Mouse (Mus musculus): ENCODE measurements around the gene Olfr625-ps1. TPM values are rescaled to one million over a fixed set of nuclear protein-coding genes. Genes with fewer than 3 reads are reported as not detected.

The Olfr625-ps1 gene
- polyA plus RNA-seq (2012): not detected in 2 replicates

DNA sequence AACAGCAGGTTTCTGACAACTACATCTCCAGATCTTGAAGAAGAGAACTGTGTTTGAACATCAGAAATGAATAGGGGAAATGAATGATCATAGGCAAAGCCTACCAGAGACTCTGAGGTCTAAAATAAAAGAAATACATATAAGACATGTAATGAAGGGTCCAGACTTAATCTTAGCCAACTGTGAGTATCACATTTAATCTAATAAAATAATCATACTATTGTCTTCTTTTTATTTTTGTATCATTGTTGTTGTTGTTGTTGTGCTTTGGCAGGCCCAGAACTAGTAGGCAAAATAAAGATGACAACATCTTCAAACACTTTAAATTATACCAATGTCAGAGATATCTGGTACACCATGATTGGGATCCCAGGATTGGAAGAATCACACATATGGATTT lies at the start of gene Olfr625-ps1:
Gene Olfr625-ps1, plus strand, starts transcription at position 301 of the 400 bp plus-strand sequence.
- no peak for TF ChIP-seq GATA1 (IDR thresholded peaks at IDR 0.05; ENCODE audit: low read length)

DNA sequence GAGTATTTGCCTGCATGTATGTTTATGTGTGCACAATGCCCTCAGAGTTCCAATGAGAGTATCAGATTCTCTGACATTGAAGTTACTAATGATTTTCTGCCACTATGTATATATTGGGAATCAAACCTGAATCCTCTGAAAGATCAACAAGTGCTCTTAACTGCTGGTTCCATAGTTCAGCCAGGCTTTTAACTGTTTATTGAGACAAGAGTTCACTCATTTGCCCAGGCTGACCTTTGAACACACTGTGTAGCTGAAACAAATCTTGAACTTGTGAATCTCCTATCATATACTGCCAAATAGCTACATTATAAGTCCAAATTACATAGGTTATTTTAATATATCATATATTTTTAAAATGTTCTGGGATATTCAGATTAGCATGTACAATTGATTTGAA lies 45.7 kb upstream of the Olfr625-ps1 start:
- TF ChIP-seq GATA1 (IDR thresholded peaks at IDR 0.05; ENCODE audit: low read length): no peak

DNA sequence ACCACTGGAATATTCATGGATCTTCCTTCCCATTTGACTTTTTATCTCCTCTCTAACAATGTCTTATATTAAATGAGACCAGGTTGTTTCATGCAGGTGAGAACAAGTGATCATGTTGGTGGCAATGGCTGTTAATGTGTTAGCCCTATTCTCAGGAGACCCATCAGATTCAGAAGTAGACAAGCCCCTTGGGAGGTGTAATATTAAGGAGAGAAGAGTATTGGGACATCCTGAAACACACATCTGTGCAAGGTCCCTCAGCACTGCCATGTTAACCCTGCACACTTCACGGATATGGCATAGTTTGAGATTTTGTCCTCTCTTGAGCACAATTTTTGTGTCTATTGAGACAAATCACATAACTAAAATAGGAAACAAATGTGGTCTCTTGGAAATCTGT lies 39.9 kb upstream of the Olfr625-ps1 start, which contains the start of gene Olfr622:
Gene Olfr622, minus strand, starts transcription at position 101 of the 400 bp plus-strand sequence.
- TF ChIP-seq GATA1 (IDR thresholded peaks at IDR 0.05; ENCODE audit: low read length): no peak

DNA sequence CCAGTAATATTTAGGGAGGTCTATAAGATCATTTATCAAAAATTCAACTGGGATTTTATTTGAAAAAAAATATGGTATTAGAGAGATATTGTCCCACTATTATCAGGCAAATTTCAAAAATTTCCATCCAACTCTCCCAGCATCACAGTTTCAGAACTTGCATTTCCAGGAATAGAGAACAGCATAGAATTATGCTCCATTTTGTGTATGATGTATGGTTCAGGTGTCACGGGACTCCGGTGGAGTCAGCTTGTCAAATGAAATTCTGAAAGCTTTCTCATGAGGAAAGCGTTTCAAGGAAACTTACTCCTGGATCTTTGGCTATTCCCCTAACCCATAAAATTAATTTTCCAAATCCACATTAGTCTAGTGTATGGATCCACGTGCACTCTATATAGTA lies 38.5 kb upstream of the Olfr625-ps1 start:
- TF ChIP-seq GATA1 (IDR thresholded peaks at IDR 0.05; ENCODE audit: low read length): no peak

DNA sequence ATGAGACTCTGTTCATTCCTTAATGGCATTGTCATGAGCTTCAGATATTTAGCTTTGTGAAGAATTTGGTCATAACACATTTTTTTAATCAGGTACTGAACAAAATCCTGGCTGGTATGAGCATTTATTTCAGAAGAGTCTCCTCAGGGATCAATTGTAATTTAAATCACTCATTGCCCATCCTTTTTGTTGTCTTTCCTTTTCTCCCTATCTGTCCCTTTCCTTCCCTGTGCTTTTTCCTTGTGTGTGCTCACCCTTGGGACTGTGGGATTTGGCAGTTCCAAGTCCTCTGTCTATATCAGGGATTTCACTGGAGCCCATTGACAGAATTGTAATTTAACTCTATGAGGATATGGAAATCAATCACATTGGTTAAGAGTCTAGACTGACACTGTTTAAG lies 18.9 kb upstream of the Olfr625-ps1 start, which contains the start of gene Olfr623:
Gene Olfr623, minus strand, starts transcription at position 101 of the 400 bp plus-strand sequence.
- TF ChIP-seq GATA1 (IDR thresholded peaks at IDR 0.05; ENCODE audit: low read length): no peak

DNA sequence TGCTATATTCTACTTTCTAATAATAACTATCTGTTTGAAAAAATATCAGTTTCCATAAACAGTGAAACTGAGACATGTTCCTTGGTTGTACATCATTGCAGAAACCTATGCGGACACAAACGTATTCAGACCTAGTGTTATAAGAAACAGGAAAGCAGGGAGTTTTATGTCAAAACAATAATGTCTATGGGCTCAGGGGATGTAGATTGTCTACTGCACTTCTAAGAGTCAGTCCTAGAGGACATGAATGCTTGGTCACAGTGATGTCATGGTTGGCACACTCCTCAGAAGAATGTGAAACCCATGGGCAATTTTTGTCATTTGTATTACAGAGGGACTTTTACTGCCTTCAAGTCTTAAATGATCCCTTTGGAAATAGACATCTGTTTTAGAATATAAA lies 11.4 kb upstream of the Olfr625-ps1 start, which contains the start of gene Olfr624:
Gene Olfr624, minus strand, starts transcription at position 101 of the 400 bp plus-strand sequence.
- TF ChIP-seq GATA1 (IDR thresholded peaks at IDR 0.05; ENCODE audit: low read length): no peak

DNA sequence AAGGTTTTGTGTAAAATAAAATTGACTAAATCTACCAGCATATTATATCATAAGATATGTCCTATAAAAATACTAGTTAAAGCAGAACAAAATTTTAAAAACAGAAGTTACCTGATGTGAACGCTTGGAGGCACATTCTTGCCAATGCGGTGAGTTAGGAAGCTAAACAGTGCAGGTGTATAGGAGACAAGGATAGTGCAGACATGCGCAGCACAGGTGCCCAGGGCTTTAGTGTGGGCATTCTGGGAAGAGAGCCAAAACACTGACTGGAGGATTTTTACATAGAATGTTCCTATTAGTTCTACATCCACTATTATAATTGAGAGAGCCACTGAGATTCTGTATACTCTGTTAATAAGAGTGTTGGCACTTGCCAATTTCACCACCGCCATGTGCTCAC lies 16.9 kb downstream of the Olfr625-ps1 start:
- no peak for TF ChIP-seq GATA1 (IDR thresholded peaks at IDR 0.05; ENCODE audit: low read length)

DNA sequence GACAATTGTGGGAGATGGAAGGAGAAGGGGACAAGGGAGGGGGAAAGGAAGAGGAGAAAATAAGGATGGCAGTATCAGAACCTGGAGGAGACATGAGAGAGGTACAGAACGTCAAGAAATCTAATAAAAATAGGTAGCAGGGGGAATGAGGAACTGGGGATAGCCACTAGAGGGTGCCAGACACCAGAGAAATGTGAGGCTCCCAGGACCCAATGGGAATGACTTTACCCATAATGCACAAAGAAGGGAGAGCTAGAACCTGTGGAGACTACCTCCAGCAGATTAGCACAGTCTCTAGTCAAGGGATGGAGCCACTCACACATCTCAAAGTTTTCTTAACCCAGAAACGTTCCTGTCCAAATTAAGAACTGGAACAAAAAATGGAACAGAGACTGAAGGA lies 29.5 kb downstream of the Olfr625-ps1 start:
- TF ChIP-seq GATA1 (IDR thresholded peaks at IDR 0.05; ENCODE audit: low read length): no peak

DNA sequence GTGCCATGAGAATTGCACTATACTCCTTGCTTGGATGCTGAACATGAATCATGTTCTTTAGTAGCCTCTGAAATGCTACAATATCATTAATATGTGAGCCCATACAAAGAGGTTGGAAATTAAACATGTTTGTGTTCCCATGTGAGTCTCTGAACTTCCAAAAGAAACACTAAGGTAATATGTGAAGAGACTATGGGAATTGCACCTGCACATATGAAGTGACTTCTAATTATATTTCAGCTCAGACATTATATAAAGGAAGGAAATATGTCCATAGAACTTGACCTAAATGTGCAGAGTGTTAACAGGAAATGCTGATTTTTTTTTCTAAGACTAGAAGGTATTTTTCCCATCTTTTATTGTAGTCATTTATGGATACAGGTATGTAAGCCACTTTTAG lies 31.9 kb downstream of the Olfr625-ps1 start, which contains the start of gene Olfr243:
Gene Olfr243, plus strand, starts transcription at position 301 of the 400 bp plus-strand sequence.
- TF ChIP-seq GATA1 (IDR thresholded peaks at IDR 0.05; ENCODE audit: low read length): no peak

DNA sequence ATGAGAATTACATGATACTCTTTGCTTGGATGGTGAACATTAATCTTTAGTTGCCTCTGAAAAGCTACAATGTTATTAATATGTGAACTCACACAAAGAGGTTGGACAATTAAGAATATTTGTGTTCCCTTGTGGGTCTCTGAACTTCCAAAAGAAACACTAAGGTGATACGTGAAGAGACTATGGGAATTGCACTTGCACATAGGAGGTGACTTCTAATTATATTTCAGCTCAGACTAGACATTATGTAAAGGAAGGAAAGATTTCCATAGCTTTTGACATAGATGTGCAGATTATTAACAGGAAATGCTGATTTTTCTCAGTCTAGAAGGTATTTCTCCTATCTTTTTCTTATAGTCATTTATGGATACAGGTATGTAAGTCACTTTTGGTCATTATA lies 47.6 kb downstream of the Olfr625-ps1 start, which contains the start of gene Olfr628:
Gene Olfr628, plus strand, starts transcription at position 301 of the 400 bp plus-strand sequence.
- TF ChIP-seq GATA1 (IDR thresholded peaks at IDR 0.05; ENCODE audit: low read length): no peak

Other genes with a start within 250 kb of the Olfr625-ps1 start
- not detected in 2 replicates for gene Olfr605, start 237.3 kb upstream of the Olfr625-ps1 start, polyA plus RNA-seq (2012)
- gene Olfr606, start 233.7 kb upstream of the Olfr625-ps1 start, polyA plus RNA-seq (2012): not detected in 2 replicates
- gene Olfr607, start 218.6 kb upstream of the Olfr625-ps1 start, polyA plus RNA-seq (2012): not detected in 2 replicates
- gene Olfr608, start 212.8 kb upstream of the Olfr625-ps1 start, polyA plus RNA-seq (2012): not detected in 2 replicates
- gene Olfr609, start 184.7 kb upstream of the Olfr625-ps1 start, polyA plus RNA-seq (2012): not detected in 2 replicates
- not detected in 2 replicates for gene Olfr610, start 170.6 kb upstream of the Olfr625-ps1 start, polyA plus RNA-seq (2012)
- gene Olfr611, start 161.9 kb upstream of the Olfr625-ps1 start, polyA plus RNA-seq (2012): not detected in 2 replicates
- not detected in 2 replicates for gene Olfr612, start 140.0 kb upstream of the Olfr625-ps1 start, polyA plus RNA-seq (2012)
- not detected in 2 replicates for gene Olfr613, start 134.6 kb upstream of the Olfr625-ps1 start, polyA plus RNA-seq (2012)
- not detected in 2 replicates for gene Olfr615, start 126.6 kb upstream of the Olfr625-ps1 start, polyA plus RNA-seq (2012)
- gene Olfr616, start 113.6 kb upstream of the Olfr625-ps1 start, polyA plus RNA-seq (2012): not detected in 2 replicates
- not detected in 2 replicates for gene Olfr617, start 109.7 kb upstream of the Olfr625-ps1 start, polyA plus RNA-seq (2012)
- not detected in 2 replicates for gene Olfr618, start 92.6 kb upstream of the Olfr625-ps1 start, polyA plus RNA-seq (2012)
- not detected in 2 replicates for gene Olfr619, start 82.1 kb upstream of the Olfr625-ps1 start, polyA plus RNA-seq (2012)
- gene Olfr620, start 70.2 kb upstream of the Olfr625-ps1 start, polyA plus RNA-seq (2012): not detected in 2 replicates
- not detected in 2 replicates for gene Olfr622, start 40.0 kb upstream of the Olfr625-ps1 start, polyA plus RNA-seq (2012)
- gene Olfr623, start 19.0 kb upstream of the Olfr625-ps1 start, polyA plus RNA-seq (2012): not detected in 2 replicates
- gene Olfr624, start 11.5 kb upstream of the Olfr625-ps1 start, polyA plus RNA-seq (2012): not detected in 2 replicates
- not detected in 2 replicates for gene Olfr243, start 32.0 kb downstream of the Olfr625-ps1 start, polyA plus RNA-seq (2012)
- not detected in 2 replicates for gene Olfr628, start 47.7 kb downstream of the Olfr625-ps1 start, polyA plus RNA-seq (2012)
- gene Olfr629, start 62.2 kb downstream of the Olfr625-ps1 start, polyA plus RNA-seq (2012): not detected in 2 replicates
- not detected in 2 replicates for gene Olfr630, start 74.6 kb downstream of the Olfr625-ps1 start, polyA plus RNA-seq (2012)
- not detected in 2 replicates for gene Olfr69, start 88.9 kb downstream of the Olfr625-ps1 start, polyA plus RNA-seq (2012)
- not detected in 2 replicates for gene Olfr68, start 97.0 kb downstream of the Olfr625-ps1 start, polyA plus RNA-seq (2012)
- not detected in 2 replicates for gene Olfr67, start 109.1 kb downstream of the Olfr625-ps1 start, polyA plus RNA-seq (2012)
- 31.6 and 77.2 TPM in 2 replicates for gene Hbb-bt, start 131.3 kb downstream of the Olfr625-ps1 start, polyA plus RNA-seq (2012)
- 5,963 and 6,563 TPM in 2 replicates for gene Hbb-bs, start 145.4 kb downstream of the Olfr625-ps1 start, polyA plus RNA-seq (2012)
- not detected in 2 replicates for gene Hbb-bh2, start 157.8 kb downstream of the Olfr625-ps1 start, polyA plus RNA-seq (2012)
- not detected in 2 replicates for gene Hbb-bh1, start 160.4 kb downstream of the Olfr625-ps1 start, polyA plus RNA-seq (2012)
- gene Hbb-y, start 170.5 kb downstream of the Olfr625-ps1 start, polyA plus RNA-seq (2012): not detected in 2 replicates
- gene Olfr66, start 203.5 kb downstream of the Olfr625-ps1 start, polyA plus RNA-seq (2012): not detected in 2 replicates
- gene Olfr64, start 211.8 kb downstream of the Olfr625-ps1 start, polyA plus RNA-seq (2012): not detected in 2 replicates
- gene Olfr65, start 220.8 kb downstream of the Olfr625-ps1 start, polyA plus RNA-seq (2012): not detected in 2 replicates
- not detected in 2 replicates for gene Olfr631, start 246.1 kb downstream of the Olfr625-ps1 start, polyA plus RNA-seq (2012)

Data from G1E-ER4 (cell line).